Mouse (Mus musculus) liver (tissue): ENCODE data around the gene Sprtn.

Experiments used
- DNase-seq: peaks from one replicate; pipeline ENCODE4 v3.0.0-alpha.2; 2020; ENCODE audit warnings: mixed read lengths

Sprtn gene

GRCm38 (mm10) chr8:124905482-124905881, 7.8 kb downstream of the Sprtn start:
- no peak for DNase-seq

DNA sequence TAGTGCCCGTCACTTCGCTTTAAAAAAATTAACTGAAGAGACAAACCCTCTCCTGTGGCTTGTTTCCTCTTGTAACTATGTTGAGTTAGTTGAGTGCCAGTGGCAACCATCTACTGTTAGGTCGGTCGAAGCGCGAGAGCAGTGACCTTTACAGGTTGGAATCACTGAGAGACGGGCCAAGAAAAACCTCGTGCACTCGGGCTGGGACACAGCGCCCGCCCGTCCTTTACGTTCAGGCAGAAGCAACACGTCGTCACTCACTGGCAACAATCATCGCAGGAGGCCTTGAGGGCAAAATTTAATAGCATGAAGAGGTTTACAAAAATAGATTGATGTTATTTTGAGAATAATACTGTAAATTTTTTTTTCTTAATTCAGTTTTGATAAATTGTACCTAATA, 12.2 kb downstream of the Sprtn start:
- no peak for DNase-seq

DNA sequence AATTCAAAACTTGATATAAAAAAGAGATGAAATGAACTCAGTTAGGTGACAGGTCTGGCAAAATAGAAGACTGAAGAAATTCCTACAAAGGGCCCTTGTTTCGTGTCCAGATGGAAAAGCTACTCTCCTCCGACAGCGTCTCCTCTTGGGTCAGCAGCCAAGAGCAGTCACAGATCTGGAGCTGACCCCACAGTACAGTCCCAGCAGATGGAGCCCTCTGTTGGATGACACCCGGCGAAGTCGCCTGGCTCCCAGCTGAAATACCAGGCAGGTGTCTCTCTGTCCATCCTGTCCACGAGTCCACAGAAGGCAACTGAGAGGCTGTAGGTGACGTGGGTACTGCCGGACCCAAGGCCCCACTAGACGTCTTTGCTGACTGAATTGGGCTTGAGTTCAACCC, 12.7 kb downstream of the Sprtn start:
- DNase-seq, result no peak

- no peak for DNase-seq
Measured at GRCm38 (mm10) chr8:124911938-124912872, 14.5 kb downstream of the Sprtn start.

- DNase-seq, result no peak
Measured at GRCm38 (mm10) chr8:124914061-124914460, 16.4 kb downstream of the Sprtn start.

DNA sequence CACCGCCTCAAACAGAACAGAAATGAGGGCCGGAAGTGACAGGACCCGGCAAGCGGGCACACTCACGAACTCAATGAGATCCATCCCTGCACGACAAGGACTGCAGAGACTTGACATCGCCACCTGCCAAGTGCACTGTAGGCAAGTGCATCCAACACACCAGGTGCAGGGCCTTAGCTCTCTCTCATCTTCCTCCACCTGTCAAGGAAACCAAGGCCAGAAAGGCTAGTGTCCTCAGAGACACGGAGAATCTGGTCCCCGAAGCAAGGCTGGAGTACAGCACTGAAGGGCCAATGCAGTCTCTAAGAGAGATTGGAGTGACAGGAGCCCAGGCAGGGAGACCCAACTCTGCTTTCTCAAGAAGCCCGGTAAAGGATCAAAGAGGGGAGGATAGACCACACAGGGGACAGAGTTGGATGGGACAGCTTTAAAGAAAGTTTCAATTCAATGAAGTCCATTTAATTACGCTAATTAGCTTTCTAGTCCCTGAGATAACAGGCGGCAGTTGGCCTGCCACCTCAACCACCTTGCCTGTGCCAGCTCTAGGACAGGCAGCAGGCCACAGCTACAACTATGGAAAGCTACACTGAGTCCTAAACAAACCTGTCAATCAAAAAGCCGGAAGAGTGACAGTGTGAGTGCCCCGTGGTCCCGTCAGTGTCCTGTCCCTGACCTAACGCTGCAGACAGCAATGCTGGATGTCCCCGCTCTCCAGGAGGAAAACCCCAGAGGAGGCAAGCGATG, 20.2 kb downstream of the Sprtn start:
- no peak for DNase-seq

- DNase-seq, result no peak
Measured at GRCm38 (mm10) chr8:124921369-124922279, 23.9 kb downstream of the Sprtn start.

DNA sequence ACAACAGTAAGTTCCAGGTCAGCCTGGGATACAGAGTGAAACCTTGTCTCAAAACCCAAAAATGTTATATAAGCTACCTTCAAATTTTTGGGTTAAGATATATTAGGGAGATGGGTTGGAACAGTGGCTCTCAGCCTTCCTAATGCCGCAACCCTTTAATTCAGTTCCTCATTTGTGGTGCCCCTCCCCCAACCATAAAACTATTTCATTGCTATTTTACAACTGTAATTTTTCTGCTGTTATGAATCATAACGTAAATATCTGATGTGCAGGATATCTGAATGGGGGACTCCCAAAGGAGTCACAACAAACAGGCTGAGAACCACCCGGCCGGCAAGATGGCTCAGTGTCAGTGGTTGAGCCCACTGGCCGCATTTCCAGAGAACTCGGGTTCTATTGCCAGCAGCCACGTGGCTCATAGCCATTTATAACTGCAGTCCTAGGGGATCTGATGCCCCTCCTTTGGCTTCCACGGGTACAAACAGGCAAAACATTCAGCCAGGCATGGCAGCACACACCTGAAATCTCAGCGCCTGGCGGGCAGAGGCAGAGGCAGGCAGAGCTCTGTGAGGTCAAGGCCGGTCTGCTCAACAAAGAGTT, 24.9 kb downstream of the Sprtn start:
- no peak for DNase-seq

- no peak for DNase-seq
Measured at GRCm38 (mm10) chr8:124923971-124924652, 26.4 kb downstream of the Sprtn start.

GRCm38 (mm10) chr8:124925544-124926266, 28.0 kb downstream of the Sprtn start:
- DNase-seq, result no peak

- no peak for DNase-seq
Measured at GRCm38 (mm10) chr8:124926351-124926771, 28.7 kb downstream of the Sprtn start.

GRCm38 (mm10) chr8:124929006-124929405, 31.3 kb downstream of the Sprtn start:
- no peak for DNase-seq

DNA sequence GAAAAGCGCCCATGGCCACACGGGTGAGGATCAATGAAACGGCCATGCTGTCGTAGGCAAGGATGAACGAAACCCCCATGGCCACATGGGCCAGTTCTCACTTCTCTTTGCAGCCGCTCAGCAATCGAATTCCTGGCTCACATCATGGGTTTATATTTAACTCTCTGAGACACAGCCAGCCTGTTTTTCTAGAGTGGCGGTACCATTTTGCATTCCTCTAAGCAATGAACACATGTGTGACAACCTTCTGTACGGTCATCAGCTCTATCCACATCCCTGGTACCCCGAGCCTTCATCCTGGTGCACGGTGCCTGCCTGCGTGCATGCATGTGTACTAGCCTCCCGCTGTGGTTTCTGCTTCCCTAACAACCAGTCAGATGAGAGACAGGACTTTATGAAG, 32.4 kb downstream of the Sprtn start:
- no peak for DNase-seq

DNA sequence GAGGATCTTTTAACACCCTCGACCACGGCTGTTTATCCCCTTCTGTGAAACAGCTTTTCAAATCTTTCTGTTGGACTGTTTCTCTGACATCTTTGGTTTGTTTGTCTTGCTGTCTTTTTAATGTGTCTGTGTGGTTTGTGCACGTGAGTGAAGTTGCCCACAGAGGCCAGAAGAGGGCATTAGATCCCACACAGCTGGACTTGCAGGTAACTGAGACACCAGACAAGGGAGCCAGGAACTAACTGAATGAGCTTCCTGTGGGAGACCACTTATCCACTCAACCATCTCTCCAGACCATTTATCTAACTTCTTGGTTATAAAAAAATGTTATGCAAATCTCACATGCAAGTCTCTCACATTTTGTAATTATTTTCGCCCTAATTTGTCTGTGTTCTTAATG, 33.0 kb downstream of the Sprtn start:
- no peak for DNase-seq

DNA sequence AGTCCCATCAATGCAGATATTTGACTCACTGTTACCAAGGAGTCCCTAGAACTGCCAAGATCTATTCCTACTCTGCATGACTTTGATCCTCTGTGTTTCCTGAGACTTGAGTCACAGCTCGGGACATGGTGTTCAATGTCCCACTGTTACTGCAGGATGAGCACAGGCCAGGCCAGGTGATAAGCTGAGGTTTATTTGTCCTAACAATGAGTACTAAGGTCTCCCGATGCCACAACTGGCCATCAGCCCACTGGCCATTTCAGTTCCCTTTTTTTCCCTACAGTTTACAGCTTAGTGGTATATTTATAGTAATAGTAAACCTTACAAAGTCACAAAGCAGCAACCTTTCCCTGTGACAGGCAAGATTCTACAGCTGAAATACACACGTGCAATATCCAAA, 34.7 kb downstream of the Sprtn start:
- DNase-seq, result no peak

- DNase-seq, result no peak
Measured at GRCm38 (mm10) chr8:124935116-124935515, 37.4 kb downstream of the Sprtn start.

DNA sequence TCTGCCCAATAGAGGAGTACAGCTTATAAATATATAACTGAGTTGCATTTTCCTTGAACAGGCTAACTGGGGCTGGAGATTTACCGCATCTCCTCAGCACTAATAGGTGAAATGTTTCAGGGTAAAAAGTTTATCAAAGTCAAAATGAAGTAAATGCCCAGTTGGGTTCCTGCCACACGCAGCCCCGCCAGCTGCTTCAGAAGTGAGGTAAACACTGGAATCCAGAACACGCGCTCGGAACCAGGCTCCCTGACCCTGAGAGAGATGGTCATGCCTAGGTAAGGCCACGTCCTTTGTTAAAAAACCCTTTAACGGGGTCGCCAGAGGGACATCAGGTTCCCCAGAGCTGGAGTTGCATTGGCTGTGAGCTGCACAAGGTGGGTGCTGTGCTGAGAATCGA, 39.0 kb downstream of the Sprtn start:
- no peak for DNase-seq

DNA sequence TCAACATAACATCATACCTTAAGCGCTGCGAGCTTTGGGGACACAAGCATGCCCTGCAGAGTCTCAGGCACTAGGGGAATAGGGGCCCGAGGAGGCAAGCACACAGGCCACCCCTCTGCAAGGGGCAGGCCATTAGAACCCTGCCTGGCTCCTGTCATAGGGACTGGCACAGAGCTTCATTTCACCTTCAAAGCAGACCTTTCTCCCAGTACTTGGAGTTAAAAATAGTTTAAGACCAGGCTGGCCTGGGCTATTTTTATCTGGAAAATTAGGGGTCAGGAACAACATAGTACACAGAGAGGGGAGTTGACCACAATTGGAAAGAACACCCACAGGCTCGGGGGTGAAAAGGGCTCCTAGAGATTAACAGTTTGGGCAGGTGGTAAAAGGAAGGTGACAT, 39.6 kb downstream of the Sprtn start:
- no peak for DNase-seq

GRCm38 (mm10) chr8:124943801-124944200, 46.1 kb downstream of the Sprtn start:
- no peak for DNase-seq

DNA sequence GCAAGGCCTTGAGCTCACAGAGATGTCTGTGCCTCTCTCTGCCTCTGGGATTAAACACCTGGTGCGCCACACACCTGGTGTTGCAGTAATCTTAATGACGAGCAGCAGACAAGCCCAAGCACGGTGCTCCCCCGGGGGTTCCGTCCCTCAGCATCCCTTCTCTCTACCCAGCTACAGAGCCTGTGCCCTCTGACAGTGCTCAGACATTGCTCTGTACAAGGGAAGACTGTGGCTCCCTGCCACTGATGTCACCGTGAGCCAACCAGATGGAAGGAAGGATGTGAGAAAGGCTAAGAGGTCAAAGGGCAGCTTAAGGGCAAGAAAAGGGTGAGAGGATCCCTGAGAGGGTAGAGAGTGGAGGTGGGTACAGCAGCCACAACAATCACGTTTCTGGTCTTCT, 46.7 kb downstream of the Sprtn start:
- no peak for DNase-seq
